Mouse (Mus musculus): Measurements from ENCODE around the gene Ank3.

Ank3 gene

GRCm38 (mm10) chr10:69915566-69915965 lies 517.0 kb downstream of the Ank3 start:
- no peak for DNase-seq

- no peak for DNase-seq
Measured at GRCm38 (mm10) chr10:69916205-69916604, 517.6 kb downstream of the Ank3 start.

- DNase-seq, result no peak
Measured at GRCm38 (mm10) chr10:69916689-69917435, 518.3 kb downstream of the Ank3 start.

DNA sequence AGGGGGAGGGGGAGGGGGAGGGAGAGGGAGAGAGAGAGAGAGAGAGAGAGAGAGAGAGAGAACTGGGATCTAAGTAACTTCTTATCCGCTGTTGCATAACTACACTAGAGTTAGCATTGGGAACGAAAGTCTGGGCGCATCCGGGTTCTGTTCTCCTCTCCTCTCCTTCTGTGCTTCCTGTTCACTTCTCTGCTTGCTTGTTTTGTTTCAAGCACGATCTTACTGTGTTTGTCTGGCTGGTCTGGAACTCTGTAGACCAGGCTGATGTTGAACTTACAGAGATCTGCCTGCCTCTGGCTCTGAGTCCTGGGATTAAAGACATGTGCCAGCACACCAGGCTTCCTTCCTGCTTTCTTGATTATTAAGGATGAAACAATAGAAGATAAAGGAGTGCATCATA lies 519.1 kb downstream of the Ank3 start:
- DNase-seq, result no peak

DNA sequence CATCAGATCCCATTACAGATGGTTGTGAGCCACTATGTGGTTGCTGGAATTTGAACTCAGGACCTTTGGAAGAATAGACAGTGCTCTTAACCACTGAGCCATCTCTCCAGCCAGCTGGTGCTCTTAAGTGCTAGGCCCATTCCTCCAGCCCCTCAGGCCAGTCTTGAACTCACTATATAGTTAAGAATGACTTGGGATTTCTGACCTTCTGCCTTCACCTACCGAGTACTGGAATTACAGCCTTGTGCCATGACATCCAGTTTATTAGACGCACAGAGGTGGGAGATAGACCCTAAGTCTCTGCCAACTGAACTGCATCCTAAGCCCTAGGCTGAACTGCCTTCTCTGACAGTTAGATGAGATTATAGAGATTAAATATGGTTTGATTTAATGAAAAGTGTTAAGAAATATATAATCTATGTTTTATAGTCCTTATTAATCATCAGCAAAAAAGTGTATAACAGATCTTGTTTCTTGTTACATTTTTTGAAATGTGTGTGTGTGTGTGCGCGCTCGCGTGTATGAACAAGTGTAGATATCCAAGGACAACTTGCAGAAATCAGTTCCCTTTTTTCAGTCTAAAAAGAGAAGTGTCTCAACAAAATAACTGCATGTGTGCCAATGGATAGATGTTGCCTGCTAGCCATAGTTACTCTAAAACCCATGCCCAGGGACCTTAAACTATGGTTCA lies 520.0 kb downstream of the Ank3 start:
- no peak for DNase-seq

DNA sequence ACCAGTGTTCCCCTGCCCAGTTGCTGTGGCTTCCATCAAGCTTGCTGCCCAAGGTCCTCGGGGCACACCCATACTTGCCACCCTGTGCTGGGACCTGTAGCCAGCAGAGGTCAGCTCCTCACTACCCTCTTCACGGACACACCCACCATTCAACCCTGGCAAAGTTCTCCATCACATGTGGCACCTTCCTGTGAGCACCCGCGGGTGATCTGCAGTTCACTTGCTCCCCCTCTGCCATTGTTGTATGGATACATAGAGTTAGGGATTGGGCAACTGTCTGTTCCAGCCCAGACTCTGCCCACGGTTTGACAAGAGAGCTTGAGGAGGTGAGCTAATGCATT lies 520.5 kb downstream of the Ank3 start:
- no peak for DNase-seq

GRCm38 (mm10) chr10:69919746-69920145 lies 521.2 kb downstream of the Ank3 start:
- no peak for DNase-seq

GRCm38 (mm10) chr10:69922076-69922475 lies 523.5 kb downstream of the Ank3 start:
- DNase-seq, result no peak

DNA sequence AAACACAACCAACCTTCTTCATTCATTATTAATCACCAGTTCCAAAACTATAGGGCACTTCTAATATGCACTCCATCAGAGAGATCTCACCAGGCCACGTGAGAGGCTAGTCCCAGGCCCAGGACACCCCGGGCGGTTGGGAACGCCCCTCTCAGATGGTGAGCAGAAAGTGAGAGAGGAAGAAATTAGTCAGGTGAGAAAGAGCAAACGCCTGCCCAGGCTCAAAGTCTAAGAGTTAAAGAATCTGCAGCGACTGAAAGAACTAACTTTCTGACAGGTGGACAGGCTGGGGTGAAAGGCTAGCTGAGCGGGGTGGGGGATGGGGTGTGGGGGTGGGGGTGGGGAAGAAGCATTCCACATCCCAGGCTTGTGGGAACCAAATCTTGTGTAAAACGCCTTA lies 525.2 kb downstream of the Ank3 start:
- DNase-seq, result no peak

DNA sequence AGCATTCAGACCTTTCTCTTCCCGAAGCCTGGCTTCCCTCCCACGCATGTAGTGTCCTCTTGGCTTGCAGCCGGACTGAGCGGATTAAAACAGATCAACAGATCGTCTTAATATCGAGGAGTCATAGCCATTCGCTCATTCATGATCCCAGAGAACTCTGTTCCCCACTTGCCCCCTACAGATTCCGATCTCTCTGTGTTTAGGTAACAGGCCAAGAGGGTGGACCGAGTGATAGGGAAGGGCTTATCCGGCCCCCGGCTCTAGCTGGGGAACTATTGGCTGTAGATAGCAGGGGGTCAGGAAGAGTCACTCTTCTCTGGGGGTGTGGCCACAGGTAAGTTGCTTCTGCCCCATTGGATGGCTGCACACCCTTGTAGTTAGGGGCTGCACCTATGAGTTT lies 525.7 kb downstream of the Ank3 start:
- no peak for DNase-seq

DNA sequence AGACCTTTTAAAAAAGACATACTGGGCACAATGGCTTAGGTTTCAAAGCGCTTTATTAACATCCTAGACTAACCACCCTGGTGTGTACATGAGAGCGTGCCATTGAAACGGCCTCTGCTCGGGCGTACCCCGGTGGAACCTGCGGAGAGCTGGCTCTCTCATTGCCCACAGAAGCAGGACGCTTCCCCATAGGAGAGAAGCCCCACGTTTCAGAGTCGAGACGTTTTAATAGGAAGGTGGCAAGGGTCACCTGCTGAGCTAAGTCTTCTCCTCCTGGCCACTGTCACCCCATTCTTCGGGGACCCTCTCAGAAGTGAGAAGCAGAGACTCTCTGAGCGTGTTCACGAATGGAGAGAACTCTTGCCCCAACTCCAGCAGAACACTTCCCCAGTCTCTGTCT lies 526.3 kb downstream of the Ank3 start:
- no peak for DNase-seq

DNA sequence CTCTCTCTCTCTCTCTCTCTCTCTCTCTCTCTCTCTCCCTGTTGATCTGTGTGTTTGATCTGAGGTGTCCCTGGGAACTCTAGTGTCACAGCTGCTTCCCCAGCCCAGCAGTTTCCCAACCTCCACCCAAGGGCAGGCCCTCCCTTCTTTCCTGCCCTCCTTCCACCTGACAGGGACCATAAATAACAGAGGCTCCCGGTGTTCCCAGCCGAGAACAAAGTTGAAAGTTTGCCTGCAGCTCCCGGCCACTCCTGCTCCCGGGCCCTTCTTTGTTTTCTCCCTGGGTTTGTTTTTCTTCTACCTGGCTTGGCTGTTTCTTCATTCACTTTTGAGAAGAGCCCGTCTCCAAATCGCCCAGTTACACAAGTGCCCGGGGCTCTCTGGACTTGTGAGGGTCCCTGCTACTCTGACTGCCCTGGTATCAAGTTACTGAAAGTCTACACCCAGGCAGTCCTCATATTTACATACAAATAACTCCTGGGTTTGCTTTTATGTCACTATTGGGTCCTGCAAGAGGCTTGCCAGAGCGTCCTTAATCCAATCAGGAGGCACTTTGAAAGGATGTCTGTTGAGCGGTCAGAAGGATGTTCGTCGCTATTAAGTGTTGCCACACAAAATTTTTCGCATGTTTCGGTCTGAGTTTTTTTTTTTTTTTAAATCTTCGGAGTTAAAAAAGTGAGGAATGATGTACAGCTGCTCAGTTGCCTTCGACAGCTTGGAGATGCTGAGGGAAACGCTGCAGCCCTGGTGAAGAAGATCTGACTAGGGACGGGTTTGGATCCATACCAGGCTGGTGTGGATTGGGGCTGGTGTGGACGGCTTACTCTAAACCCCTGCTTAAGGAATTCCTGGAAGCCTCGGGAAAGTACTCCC lies 526.9 kb downstream of the Ank3 start:
- no peak for DNase-seq

- no peak for DNase-seq
Measured at GRCm38 (mm10) chr10:69926158-69926882, 527.7 kb downstream of the Ank3 start.

DNA sequence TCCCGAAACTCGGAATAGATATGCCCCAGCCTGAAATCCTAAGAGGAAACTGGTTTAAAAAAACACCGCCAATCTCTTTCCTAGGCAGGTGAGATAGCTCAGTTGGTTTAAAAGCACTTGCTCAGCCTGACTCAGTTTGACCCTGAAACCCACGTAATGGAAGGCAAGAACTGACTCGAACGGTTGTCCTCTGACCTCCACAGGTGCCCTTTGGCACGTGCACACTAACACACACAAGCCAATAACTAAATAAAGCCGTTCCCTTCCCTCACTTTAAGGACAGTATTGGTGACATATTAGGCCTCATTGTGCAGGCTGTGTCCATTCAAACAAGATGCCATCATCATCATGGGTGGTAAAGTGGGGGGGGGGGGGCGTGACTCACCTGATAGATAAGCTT lies 528.4 kb downstream of the Ank3 start:
- DNase-seq, result no peak

- no peak for DNase-seq
Measured at GRCm38 (mm10) chr10:69928358-69928757, 529.8 kb downstream of the Ank3 start.

GRCm38 (mm10) chr10:69930503-69930902 lies 531.9 kb downstream of the Ank3 start:
- no peak for DNase-seq

DNA sequence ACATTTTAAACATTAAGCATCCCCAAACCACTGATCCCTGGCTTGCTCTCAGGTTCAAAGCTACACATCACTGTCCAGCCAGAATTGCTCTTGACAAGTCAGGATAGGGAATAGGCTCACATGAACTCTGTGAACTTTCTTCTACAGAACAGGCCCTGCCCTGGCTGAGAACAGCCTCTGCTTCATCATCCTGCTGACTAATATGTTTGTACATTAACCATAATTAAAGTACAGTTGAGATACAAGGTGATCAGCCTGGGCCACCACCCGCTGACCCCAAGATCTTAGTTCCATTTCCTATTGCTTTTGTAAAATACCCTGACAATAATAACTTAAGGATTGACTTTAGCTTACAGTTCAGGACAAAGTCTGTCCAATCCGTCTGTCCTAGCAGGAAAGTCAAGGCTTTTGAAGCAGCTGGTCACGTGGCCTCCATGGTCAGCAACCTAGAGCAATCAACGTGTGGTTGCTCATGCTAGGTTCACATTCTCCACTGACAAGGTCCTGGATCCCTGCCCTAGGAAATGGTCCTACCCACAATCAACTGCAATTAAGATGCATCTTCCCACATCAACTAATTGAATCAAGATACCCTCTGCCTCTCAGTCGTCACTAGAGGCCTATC lies 538.0 kb downstream of the Ank3 start:
- no peak for DNase-seq

GRCm38 (mm10) chr10:69937291-69937921 lies 538.8 kb downstream of the Ank3 start:
- DNase-seq, result no peak

DNA sequence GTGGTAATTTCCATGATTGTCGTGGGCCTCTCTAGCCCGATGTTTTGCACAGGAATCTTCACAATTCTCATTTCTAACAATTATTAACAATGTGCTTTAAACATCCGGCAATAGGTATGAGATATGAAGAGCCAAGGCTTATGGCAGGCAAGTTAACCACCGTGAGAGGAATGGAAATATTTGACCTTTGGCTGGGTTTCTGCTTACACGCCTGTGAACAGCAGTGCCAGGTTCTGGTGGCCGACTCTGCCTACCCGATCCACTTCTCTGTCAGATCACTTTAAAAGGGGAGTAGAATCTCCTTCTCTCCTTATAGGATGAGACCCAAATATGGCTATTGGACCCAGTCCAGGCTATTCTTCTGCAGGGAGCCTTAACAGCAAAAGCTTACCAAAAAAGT lies 540.6 kb downstream of the Ank3 start:
- no peak for DNase-seq

DNA sequence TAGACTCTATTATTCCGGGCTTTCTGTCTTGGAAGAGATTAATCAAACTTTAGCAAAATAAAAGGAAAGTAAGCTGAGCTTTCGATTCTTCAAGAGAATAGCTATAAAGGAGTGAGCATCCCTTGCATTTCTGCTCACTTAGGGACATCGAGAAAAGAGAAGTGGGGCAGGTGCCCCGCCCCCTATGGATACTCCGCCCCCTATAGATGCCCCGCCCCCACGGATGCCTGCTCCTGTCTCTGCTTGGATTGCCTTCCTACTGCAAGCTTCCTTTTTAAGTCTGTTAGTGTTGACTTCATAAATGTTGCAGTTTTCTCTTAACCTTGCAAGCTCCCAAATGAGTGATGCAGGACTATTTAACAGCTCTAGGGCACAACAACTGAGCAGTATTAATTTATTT lies 541.4 kb downstream of the Ank3 start:
- no peak for DNase-seq

DNA sequence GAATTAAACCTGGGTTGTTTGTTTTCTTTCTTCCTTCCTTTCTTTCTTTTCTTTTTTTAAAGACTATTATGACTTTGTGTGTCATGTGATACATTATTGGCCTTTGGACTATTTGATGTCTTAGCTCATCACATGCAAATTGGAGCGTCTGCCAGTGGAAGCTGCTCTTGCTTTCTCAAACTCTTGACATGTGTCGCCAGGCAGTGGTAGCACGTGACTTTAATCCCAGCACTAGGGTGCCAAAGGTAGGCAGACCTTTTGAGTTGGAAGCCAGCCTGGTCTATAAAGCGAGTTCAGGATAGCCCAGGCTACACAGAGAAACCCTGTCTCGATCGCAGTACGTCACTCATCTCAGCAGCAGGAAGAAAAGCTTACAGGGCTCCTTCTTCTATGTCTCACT lies 542.4 kb downstream of the Ank3 start:
- no peak for DNase-seq

- no peak for DNase-seq
Measured at GRCm38 (mm10) chr10:69944845-69945244, 546.3 kb downstream of the Ank3 start.
